Mouse (Mus musculus) E14TG2a.4 (cell line): ENCODE measurements around the gene Atr.

ENCODE experiments used
- CTCF ChIP-seq: conservative IDR thresholded peaks from 2 replicates; pipeline ENCODE4 v1.5.1; 2014; ENCODE audit warnings: low read length
- NANOG ChIP-seq: IDR thresholded peaks from 2 replicates; pipeline ENCODE4 v1.6.1; 2014; ENCODE audit warnings: borderline replicate concordance, low read length, mixed read lengths

GRCm38 (mm10) chr9:95844825-95845460 lies 12.5 kb upstream of the Atr start, which contains the start of gene Pls1:
- TF ChIP-seq CTCF (no peak), NANOG (no peak)
